Mouse (Mus musculus) mesoderm, embryonic 11.5 days (tissue): Measurements from ENCODE around the gene Zfp143.
A peak's percentile ranks its signal among the peaks of the same experiment; 100 is the strongest.
"Not testable (repeated sequence)": the region's sequence is repeated elsewhere in the genome, so short reads cannot be mapped to it uniquely, and the experiment has no call there.

ENCODE experiments used
- DNase-seq: peaks from one replicate; pipeline ENCODE4 v3.0.0-alpha.2; 2012; ENCODE audit warnings: low read depth, low spot score

Zfp143 gene

GRCm38 (mm10) chr7:110096332-110096731 lies 35.3 kb downstream of the Zfp143 start:
- no peak for DNase-seq

GRCm38 (mm10) chr7:110097106-110097793 lies 36.2 kb downstream of the Zfp143 start:
- no peak for DNase-seq

- no peak for DNase-seq
Measured at GRCm38 (mm10) chr7:110100854-110101253, 39.8 kb downstream of the Zfp143 start.

- DNase-seq, result no peak
Measured at GRCm38 (mm10) chr7:110101266-110101665, 40.2 kb downstream of the Zfp143 start.

DNA sequence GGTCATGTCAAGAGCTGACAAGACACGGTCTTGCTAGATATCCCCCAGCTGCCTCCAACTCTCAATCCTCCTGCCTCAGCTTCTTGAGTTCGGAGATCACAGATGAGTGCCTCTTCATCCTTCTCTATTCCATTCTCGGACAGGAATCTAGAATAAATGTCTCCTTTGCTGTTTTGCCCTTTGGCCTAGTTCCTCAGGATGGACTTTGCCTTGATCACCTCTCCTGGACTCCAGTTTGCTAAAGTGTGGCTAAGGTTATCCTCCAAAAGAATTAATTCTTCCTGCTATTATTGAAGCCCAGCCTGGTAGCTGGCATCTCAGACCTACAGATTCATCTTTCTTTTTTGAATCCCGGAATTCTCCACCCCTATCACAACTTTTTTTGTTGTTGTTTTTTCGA lies 44.0 kb downstream of the Zfp143 start:
- no peak for DNase-seq

DNA sequence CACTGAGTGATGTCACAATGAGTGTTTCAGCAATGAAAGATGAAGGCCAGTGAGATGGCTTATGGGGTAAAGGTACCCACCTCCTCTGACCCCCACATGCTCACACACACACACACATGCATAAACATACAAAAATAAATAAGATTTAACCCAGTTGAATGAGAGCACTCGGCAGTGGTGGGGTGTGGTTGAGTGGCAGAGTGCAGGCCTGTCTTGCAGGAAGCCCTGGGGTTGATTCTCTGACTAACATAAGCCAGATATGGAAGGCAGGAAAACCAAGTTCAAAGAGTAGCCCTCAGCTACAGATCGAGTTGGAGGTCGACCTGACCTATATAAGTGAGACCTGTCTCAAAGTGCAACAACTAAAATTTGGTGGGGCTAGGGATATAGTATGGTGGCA lies 45.6 kb downstream of the Zfp143 start:
- DNase-seq, result no peak

- DNase-seq, result not testable (repeated sequence)
Measured at GRCm38 (mm10) chr7:110108524-110108923, 47.5 kb downstream of the Zfp143 start.

DNA sequence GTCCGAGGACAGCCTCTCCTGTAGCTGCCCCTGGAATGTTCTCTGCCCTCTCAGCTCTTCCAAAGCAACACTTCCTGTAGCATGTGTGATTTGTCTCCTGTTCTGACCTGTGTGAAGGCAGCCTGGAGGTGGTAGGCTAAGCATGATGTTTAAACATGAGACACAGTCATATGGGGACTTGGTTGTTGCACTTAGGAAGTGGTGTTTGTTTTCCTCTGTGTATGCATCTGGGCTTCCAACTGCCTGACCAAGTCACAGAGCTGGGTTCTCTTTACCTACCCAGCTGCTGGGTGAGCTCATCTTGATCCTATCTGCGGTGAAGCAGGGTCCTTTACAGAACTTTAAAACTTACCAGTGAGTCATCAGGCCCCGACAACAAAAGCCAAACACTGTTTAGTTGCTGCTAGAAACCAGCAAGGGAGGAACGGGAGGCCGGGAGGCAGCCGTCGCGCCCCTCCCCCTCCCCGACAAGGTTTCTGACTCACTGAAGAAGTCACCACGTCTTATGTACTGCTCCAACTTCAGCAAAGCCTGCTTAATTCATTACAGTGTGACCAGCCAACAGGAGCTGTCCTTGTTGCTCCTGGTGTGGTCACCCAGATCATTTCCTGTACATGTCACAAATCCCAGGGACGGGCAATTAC lies 48.1 kb downstream of the Zfp143 start:
- peak; percentile 66 for DNase-seq

DNA sequence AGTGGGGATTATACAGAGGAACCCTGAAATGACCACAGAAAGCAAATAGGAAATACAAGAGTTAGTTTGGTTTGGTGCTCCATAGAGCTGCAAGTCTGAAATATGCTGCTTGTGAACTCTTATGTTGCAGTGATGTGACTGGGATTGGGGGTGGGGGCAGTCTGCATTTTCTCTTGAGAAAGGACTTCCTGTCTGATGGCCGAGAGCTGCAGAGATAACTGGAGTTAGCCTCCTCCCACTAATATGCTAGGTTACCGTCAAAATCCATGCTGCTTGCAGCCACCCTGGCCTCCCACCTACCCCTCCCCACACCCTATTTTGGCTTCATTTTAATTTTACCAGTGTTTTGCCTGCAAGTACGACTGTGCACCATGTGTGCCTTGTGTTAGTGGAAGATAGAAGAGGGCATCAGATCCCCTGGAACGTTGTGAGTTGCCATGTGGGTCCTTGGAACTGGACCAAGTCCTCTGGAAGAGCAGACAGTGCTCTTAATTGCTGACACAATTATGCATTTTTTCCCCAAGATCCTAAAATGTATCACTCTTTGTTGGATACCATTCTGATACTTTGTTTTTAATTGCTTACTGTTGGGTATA lies 49.1 kb downstream of the Zfp143 start:
- no peak for DNase-seq

DNA sequence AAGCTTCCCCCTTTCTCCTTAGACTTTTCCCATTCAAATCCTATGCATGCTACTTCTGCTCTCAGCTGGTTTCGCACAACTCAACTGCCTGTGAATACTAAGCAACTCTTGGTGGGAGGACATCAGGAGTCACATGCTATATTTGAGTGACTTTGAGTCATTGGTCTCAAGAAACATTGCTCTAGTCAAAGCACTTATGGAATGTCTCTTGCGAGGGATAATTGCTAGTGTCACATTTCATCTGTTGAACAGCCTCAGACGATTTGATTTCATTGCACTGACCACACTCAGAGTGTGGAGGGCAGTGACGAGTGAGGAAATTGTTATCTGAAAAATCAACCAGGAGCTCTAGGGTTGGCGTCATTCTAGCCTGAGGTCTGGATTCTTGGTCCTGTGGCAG lies 53.7 kb downstream of the Zfp143 start:
- peak; percentile 26 for DNase-seq

DNA sequence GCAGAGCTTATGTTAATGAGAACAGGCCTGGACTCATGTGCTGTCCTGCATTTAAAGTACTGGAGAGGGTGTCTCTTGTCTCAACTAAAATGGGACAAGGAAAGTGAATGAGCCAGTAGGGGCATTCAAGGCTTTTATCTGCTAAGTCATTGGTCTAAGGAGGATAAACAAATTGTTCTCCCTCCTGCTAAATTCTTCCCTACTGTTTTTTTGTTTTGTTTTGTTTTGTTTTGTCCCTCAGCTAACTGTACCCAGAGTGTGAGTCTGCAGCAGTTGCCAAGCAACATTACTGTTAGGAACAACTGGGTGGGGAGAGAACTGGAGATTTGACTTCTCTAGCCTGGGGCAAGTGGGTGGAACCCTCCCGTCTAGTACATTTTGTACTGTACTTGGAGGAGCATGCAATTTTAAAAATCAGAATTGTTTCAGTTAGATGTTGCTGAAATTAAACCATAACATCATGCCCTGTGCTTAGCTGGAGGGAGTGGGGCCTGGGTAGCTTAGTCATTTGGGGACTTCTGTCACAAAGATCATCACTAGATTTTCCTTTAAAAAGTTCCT lies 55.8 kb downstream of the Zfp143 start:
- no peak for DNase-seq

GRCm38 (mm10) chr7:110118448-110118847 lies 57.4 kb downstream of the Zfp143 start:
- no peak for DNase-seq

GRCm38 (mm10) chr7:110120157-110120784 lies 59.3 kb downstream of the Zfp143 start:
- no peak for DNase-seq

DNA sequence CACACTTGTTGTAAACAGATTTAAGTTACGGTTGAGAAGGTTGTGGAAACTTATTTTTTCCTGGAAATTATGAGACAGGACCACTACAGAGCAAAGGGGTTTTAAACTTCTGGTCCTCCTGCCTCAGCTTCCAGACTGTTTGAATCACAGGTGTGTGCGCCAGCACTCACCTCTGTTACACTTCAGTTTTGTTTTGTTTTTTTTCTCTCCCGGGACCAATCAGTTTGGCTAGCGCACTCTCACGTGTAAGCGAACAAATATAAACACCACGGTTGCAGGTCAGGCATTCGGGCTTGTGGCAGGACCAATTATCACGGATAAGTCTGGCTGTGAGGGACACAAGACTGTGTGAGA lies 60.1 kb downstream of the Zfp143 start:
- no peak for DNase-seq

GRCm38 (mm10) chr7:110121516-110122288 lies 60.7 kb downstream of the Zfp143 start, which contains the start of gene Wee1:
TSS of gene Wee1 (plus strand) at chr7:110122046.
- peak; percentile 99 for DNase-seq

GRCm38 (mm10) chr7:110122289-110122564 lies 61.2 kb downstream of the Zfp143 start:
- no peak for DNase-seq

DNA sequence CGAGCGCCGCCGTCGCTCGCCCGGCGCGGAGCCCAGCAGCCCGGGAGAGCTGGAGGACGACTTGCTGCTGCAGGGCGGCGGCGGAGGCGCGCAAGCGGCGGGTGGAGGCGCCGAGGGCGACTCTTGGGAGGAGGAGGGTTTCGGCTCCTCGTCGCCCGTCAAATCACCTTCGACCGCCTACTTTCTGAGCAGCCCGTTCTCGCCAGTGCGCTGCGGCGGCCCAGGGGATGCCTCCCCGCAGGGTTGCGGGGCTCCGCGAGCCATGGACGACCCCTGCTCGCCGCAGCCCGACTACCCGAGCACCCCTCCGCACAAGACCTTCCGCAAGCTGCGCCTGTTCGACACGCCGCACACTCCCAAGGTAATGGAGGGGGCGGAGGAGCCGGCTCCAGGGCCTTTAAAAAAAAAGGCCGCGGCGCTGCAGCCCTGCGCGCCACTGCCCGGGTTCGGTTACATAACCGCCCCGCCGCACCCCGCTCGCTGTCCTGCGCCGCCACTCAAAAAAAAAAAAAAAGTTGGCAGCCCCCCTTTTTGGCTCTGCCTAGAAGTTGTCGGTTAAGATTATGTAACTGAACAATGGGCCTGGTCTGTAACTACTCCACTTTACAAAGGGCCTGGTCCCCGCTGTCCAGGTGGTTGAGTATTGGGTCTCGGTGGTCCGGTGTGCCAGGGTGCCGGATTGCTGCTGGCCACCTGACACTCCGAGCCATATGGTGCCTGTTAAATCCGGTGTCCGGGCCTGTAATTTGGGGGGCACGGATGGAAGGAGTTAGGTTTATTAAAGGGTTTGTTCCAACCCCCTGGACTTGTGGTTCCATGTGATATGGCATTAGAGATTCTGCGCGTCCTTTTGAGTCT lies 61.8 kb downstream of the Zfp143 start:
- DNase-seq, result peak; percentile 45

- no peak for DNase-seq
Measured at GRCm38 (mm10) chr7:110123844-110124555, 63.0 kb downstream of the Zfp143 start.

- no peak for DNase-seq
Measured at GRCm38 (mm10) chr7:110128566-110128965, 67.5 kb downstream of the Zfp143 start.

DNA sequence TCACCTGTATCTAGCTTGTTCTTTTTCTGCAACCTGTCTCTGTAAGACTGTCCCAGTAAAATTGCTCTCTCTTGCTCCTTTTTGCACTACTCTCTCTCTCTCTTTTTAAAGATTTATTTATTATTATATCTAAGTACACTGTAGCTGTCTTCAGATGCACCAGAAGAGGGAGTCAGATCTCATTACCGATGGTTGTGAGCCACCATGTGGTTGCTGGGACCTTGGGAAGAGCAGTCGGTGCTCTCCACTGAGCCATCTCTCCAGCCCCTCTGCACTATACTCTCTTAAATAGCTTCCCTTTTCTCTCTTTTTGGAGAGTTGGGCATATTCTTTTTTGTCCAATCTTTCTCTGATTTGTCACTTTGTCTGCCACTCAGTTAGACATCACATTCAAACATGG lies 71.3 kb downstream of the Zfp143 start:
- not testable (repeated sequence) for DNase-seq
